Mouse (Mus musculus) embryonic fibroblast, embryonic 13.5 days (primary cell): ENCODE data around the gene Pde10a.

ENCODE experiments used
- CTCF ChIP-seq: IDR thresholded peaks from 2 replicates; pipeline ENCODE4 v1.5.1; 2011; ENCODE audit warnings: mild to moderate bottlenecking, control low read depth, low read length, moderate library complexity, borderline replicate concordance; ENCODE audit not compliant: insufficient read depth
- POLR2A ChIP-seq: IDR thresholded peaks from 2 replicates; pipeline ENCODE4 v1.6.1; 2011; ENCODE audit warnings: low read depth, mild to moderate bottlenecking, control low read depth, low read length, moderate library complexity

GRCm38 (mm10) chr17:8843941-8844340, 318.8 kb downstream of the Pde10a start:
- TF ChIP-seq CTCF (no peak), POLR2A (no peak)
